Comparison of ENCODE assay signal across 34 mouse cellular contexts in the genomic region with DNA sequence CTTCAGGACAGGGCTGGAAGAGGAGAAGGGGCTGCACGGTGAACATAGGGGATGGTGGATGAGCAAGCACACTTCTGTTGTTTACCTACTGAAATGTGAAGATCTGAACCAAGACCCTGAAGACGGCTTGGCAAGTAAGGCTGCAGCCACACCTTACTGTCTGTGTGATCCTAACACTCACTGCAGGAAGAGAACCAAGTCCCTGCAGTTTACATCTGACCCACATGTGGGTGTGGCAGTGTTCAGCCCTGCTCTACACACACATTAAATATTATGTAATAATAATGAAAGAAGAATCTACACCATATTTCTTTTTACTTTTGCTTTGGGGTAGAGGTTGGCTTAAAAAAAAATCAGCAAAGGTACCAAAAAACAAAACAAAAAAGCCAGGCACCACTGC.
"Had no signal": no experiment of that assay in that cellular context is flagged by ENCODE, and none has a peak within 500 bp of the region (broad histone marks: within the 10 kb centered on the region; RNA-seq: fewer than 3 reads in every experiment).

No protein-coding gene starts in this region.

- H3K4me1 ChIP-seq: heart, embryonic 10.5 days; heart, embryonic 15.5 days; hindbrain, embryonic 10.5 days; hindbrain, embryonic 12.5 days; hindbrain, embryonic 13.5 days; hindbrain, embryonic 15.5 days had no signal

- H3K4me2 ChIP-seq: heart, embryonic 11.5 days; heart, embryonic 12.5 days; heart, embryonic 13.5 days; heart, embryonic 15.5 days; hindbrain, embryonic 12.5 days; hindbrain, embryonic 13.5 days; hindbrain, embryonic 14.5 days; hindbrain, embryonic 15.5 days; kidney, embryonic 15.5 days had no signal

- ATAC-seq: hindbrain, embryonic 16.5 days; hindbrain, postnatal 0 days; inflammation-experienced regulatory T-cells, adult 6 months; intestine, embryonic 16.5 days; intestine, postnatal 0 days had no signal

- DNase-seq: heart, adult 2 months; heart, postnatal 10 days; heart, postnatal 14 days; heart, postnatal 36 days; kidney, adult 11 months; kidney, adult 18-20 months; kidney, adult 2 months; kidney, adult 8-10 months; kidney, adult 9 months; kidney, postnatal 10 days; kidney, postnatal 14 days; kidney, postnatal 25 days; kidney, postnatal 36 days; kidney, postnatal 4 days; layer of hippocampus, adult 9-11 months; layer of hippocampus, postnatal 36 days had no signal

- H3K4me3 ChIP-seq: heart, adult 2 months; heart, embryonic 10.5 days; heart, embryonic 12.5 days; heart, embryonic 13.5 days; heart, embryonic 15.5 days; hindbrain, embryonic 10.5 days; hindbrain, embryonic 12.5 days; hindbrain, embryonic 13.5 days; hindbrain, embryonic 15.5 days; kidney, embryonic 15.5 days; layer of hippocampus, adult 2 months had no signal

- H3K27me3 ChIP-seq: heart, embryonic 12.5 days; heart, embryonic 13.5 days; heart, embryonic 15.5 days; hindbrain, embryonic 12.5 days; hindbrain, embryonic 13.5 days; hindbrain, embryonic 15.5 days; kidney, embryonic 15.5 days had no signal

- H3K27ac ChIP-seq: heart, adult 2 months; heart, embryonic 10.5 days; heart, embryonic 13.5 days; heart, embryonic 15.5 days; hindbrain, embryonic 10.5 days; hindbrain, embryonic 12.5 days; hindbrain, embryonic 13.5 days; hindbrain, embryonic 14.5 days; hindbrain, embryonic 15.5 days; hindbrain, postnatal 0 days; kidney, embryonic 15.5 days; kidney, postnatal 0 days; layer of hippocampus, adult 2 months had no signal

- H3K9ac ChIP-seq: heart, embryonic 12.5 days; heart, embryonic 13.5 days; heart, embryonic 15.5 days; hindbrain, embryonic 12.5 days; hindbrain, embryonic 13.5 days; hindbrain, embryonic 14.5 days; hindbrain, embryonic 15.5 days; kidney, embryonic 15.5 days had no signal

- H3K9me3 ChIP-seq: heart, embryonic 10.5 days; heart, embryonic 13.5 days; heart, embryonic 15.5 days; hindbrain, embryonic 10.5 days; hindbrain, embryonic 12.5 days; hindbrain, embryonic 13.5 days; hindbrain, embryonic 15.5 days; kidney, embryonic 15.5 days had no signal
